Mouse (Mus musculus): ENCODE measurements at regions not wholly inside any gene's neighbourhood (a gene's known extent, or its start where the extent isn't known, plus 50 kb on each side); places are given as distances from the start of the nearest gene placed in this dataset.

DNA sequence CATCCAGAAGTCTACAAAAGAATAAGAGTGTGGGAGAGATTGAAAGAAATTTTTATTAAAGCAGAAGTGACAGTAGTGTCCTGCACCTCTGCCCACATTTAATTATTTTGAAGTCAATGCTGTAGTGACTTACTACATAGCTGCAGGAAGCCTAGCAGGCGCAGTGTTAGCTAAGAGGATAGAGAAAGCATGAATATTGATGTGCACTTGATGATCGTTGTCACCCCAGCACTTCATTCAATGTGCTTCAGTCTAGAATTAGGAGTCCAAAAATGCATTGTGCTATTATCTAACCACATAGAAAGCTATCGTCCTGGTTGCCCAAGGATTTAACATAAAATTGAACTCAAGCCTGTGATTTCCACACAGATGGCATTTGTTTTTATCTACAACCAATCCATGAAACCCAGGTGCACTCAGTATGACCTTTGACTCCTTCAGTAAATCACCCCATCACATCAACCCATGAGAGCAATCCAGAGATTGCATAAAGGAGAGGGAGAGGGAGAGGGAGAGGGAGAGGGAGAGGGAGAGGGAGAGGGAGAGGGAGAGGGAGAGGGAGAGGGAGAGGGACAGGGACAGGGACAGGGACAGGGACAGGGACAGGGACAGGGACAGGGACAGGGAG is 210.7 kb upstream of the Tars start:
- H3K27ac ChIP-seq (ENCODE audit: insufficient read depth, low read length): no peak overlapping the region
- TF ChIP-seq CTCF (IDR thresholded peaks at IDR 0.05; ENCODE audit: extremely low read depth, insufficient read depth, insufficient read length, insufficient replicate concordance) (no peak), POLR2A (IDR thresholded peaks at IDR 0.05; ENCODE audit: low read depth, low read length) (no peak)
- DNase-seq (ENCODE audit: low read depth in 1 of 2, low spot score in 2 of 2): no peak
- H3K4me3 ChIP-seq (ENCODE audit: extremely low read depth, insufficient read depth, insufficient read length): no peak overlapping the region
- WGBS: 80% methylated on average over 3 of the region's 3 CpGs
- H3K27me3 ChIP-seq (ENCODE audit: control insufficient read depth, insufficient read depth, low read length): no peaks in the 10 kb centered on the region
- no peaks in the 10 kb centered on the region for H3K36me3 ChIP-seq (ENCODE audit: control insufficient read depth, insufficient read depth, low read length)
- H3K4me1 ChIP-seq (ENCODE audit: control insufficient read depth, insufficient read depth, insufficient read length): no peaks in the 10 kb centered on the region

- Histone ChIP-seq H3K4me1 (ENCODE audit: control insufficient read depth, insufficient read depth, insufficient read length) (no peaks in the 10 kb centered on the region), H3K27ac (ENCODE audit: insufficient read depth, low read length) (no peak overlapping the region), H3K4me3 (ENCODE audit: extremely low read depth, insufficient read depth, insufficient read length) (no peak overlapping the region), H3K27me3 (ENCODE audit: control insufficient read depth, insufficient read depth, low read length) (no peaks in the 10 kb centered on the region), H3K36me3 (ENCODE audit: control insufficient read depth, insufficient read depth, low read length) (no peaks in the 10 kb centered on the region)
- no peak for DNase-seq (ENCODE audit: low read depth in 1 of 2, low spot score in 2 of 2)
- TF ChIP-seq POLR2A (IDR thresholded peaks at IDR 0.05; ENCODE audit: low read depth, low read length): no peak
- no peak for TF ChIP-seq CTCF (IDR thresholded peaks at IDR 0.05; ENCODE audit: extremely low read depth, insufficient read depth, insufficient read length, insufficient replicate concordance)
Observed at GRCm38 (mm10) chr15:11607489-11607888, 208.0 kb upstream of the Tars start.

- TF ChIP-seq POLR2A (IDR thresholded peaks at IDR 0.05; ENCODE audit: low read depth, low read length) (no peak), CTCF (IDR thresholded peaks at IDR 0.05; ENCODE audit: extremely low read depth, insufficient read depth, insufficient read length, insufficient replicate concordance) (no peak)
- Histone ChIP-seq H3K4me3 (ENCODE audit: extremely low read depth, insufficient read depth, insufficient read length) (no peak overlapping the region), H3K4me1 (ENCODE audit: control insufficient read depth, insufficient read depth, insufficient read length) (no peaks in the 10 kb centered on the region), H3K27me3 (ENCODE audit: control insufficient read depth, insufficient read depth, low read length) (no peaks in the 10 kb centered on the region), H3K27ac (ENCODE audit: insufficient read depth, low read length) (no peak overlapping the region), H3K36me3 (ENCODE audit: control insufficient read depth, insufficient read depth, low read length) (no peaks in the 10 kb centered on the region)
- DNase-seq (ENCODE audit: low read depth in 1 of 2, low spot score in 2 of 2): no peak
- WGBS: 83% methylated on average over 4 of the region's 4 CpGs
Observed at GRCm38 (mm10) chr15:11605677-11606076, 206.2 kb upstream of the Tars start.

DNA sequence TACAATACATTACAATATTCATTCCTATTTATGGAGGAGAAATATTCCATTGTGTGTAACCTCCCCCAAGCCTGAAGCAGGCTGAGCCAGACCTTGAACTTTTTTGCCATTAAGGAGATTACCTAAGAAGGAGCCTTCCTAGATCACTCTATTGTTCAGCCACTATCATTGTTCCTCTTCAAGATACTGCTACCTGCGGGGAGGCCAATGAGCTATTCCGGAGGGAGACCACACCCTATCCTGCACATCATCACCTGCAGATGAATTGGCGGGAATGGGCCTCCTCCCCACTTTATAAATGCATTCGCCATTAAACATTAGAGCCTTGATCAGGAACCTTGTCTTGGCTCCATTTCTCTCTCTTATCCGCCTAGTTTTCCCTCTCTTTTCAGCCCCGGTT is 197.6 kb upstream of the Tars start:
- 82% methylated on average over 6 of the region's 6 CpGs for whole genome bisulfite sequencing
- Histone ChIP-seq H3K27ac (ENCODE audit: insufficient read depth, low read length) (no peak overlapping the region), H3K36me3 (ENCODE audit: control insufficient read depth, insufficient read depth, low read length) (no peaks in the 10 kb centered on the region), H3K4me1 (ENCODE audit: control insufficient read depth, insufficient read depth, insufficient read length) (no peaks in the 10 kb centered on the region), H3K4me3 (ENCODE audit: extremely low read depth, insufficient read depth, insufficient read length) (no peak overlapping the region), H3K27me3 (ENCODE audit: control insufficient read depth, insufficient read depth, low read length) (no peaks in the 10 kb centered on the region)
- TF ChIP-seq CTCF (IDR thresholded peaks at IDR 0.05; ENCODE audit: extremely low read depth, insufficient read depth, insufficient read length, insufficient replicate concordance) (no peak), POLR2A (IDR thresholded peaks at IDR 0.05; ENCODE audit: low read depth, low read length) (no peak)
- DNase-seq (ENCODE audit: low read depth in 1 of 2, low spot score in 2 of 2): no peak

- Histone ChIP-seq H3K27ac (ENCODE audit: insufficient read depth, low read length) (no peak overlapping the region), H3K4me1 (ENCODE audit: control insufficient read depth, insufficient read depth, insufficient read length) (no peaks in the 10 kb centered on the region), H3K27me3 (ENCODE audit: control insufficient read depth, insufficient read depth, low read length) (no peaks in the 10 kb centered on the region), H3K4me3 (ENCODE audit: extremely low read depth, insufficient read depth, insufficient read length) (no peak overlapping the region), H3K36me3 (ENCODE audit: control insufficient read depth, insufficient read depth, low read length) (no peaks in the 10 kb centered on the region)
- 24% methylated on average over 9 of the region's 9 CpGs for WGBS
- DNase-seq (ENCODE audit: low read depth in 1 of 2, low spot score in 2 of 2): no peak
- TF ChIP-seq POLR2A (IDR thresholded peaks at IDR 0.05; ENCODE audit: low read depth, low read length): no peak
- TF ChIP-seq CTCF (IDR thresholded peaks at IDR 0.05; ENCODE audit: extremely low read depth, insufficient read depth, insufficient read length, insufficient replicate concordance): no peak
Observed at GRCm38 (mm10) chr15:11590542-11591116, 191.2 kb upstream of the Tars start.

- Histone ChIP-seq H3K27me3 (ENCODE audit: control insufficient read depth, insufficient read depth, low read length) (no peaks in the 10 kb centered on the region), H3K4me1 (ENCODE audit: control insufficient read depth, insufficient read depth, insufficient read length) (no peaks in the 10 kb centered on the region), H3K4me3 (ENCODE audit: extremely low read depth, insufficient read depth, insufficient read length) (no peak overlapping the region), H3K27ac (ENCODE audit: insufficient read depth, low read length) (no peak overlapping the region), H3K36me3 (ENCODE audit: control insufficient read depth, insufficient read depth, low read length) (no peaks in the 10 kb centered on the region)
- WGBS: 83% methylated on average over 7 of the region's 7 CpGs
- no peak for DNase-seq (ENCODE audit: low read depth in 1 of 2, low spot score in 2 of 2)
- TF ChIP-seq POLR2A (IDR thresholded peaks at IDR 0.05; ENCODE audit: low read depth, low read length) (no peak), CTCF (IDR thresholded peaks at IDR 0.05; ENCODE audit: extremely low read depth, insufficient read depth, insufficient read length, insufficient replicate concordance) (no peak)
Observed at GRCm38 (mm10) chr15:11589795-11590194, 190.3 kb upstream of the Tars start.

- Histone ChIP-seq H3K4me3 (ENCODE audit: extremely low read depth, insufficient read depth, insufficient read length) (no peak overlapping the region), H3K27ac (ENCODE audit: insufficient read depth, low read length) (no peak overlapping the region), H3K27me3 (ENCODE audit: control insufficient read depth, insufficient read depth, low read length) (no peaks in the 10 kb centered on the region), H3K4me1 (ENCODE audit: control insufficient read depth, insufficient read depth, insufficient read length) (no peaks in the 10 kb centered on the region), H3K36me3 (ENCODE audit: control insufficient read depth, insufficient read depth, low read length) (no peaks in the 10 kb centered on the region)
- DNase-seq (ENCODE audit: low read depth in 1 of 2, low spot score in 2 of 2): no peak
- no peak for TF ChIP-seq POLR2A (IDR thresholded peaks at IDR 0.05; ENCODE audit: low read depth, low read length)
- no peak for TF ChIP-seq CTCF (IDR thresholded peaks at IDR 0.05; ENCODE audit: extremely low read depth, insufficient read depth, insufficient read length, insufficient replicate concordance)
- 80% methylated on average over 2 of the region's 2 CpGs for WGBS
Observed at GRCm38 (mm10) chr15:11586384-11586783, 186.9 kb upstream of the Tars start.
